Mouse (Mus musculus) CH12.LX (cell line): ENCODE measurements at regions not wholly inside any gene's neighbourhood (a gene's known extent, or its start where the extent isn't known, plus 50 kb on each side); places are given as distances from the start of the nearest gene placed in this dataset.

Source experiments
- DNase-seq: peaks from one replicate; pipeline ENCODE4 v3.0.0-alpha.2; 2013; ENCODE audit errors: extremely low read depth
- H3K27ac ChIP-seq: 2 replicates; pipeline ENCODE4 v1.5.1; 2012; ENCODE audit warnings: low read depth, mild to moderate bottlenecking, control low read depth, moderate library complexity; ENCODE audit not compliant: insufficient read depth
- H3K27me3 ChIP-seq: replicated peaks from 2 replicates; pipeline ENCODE3; 2012; ENCODE audit warnings: inconsistent platforms
- H3K36me3 ChIP-seq, 2 experiments: replicated peaks in 1 of 2; 2 replicates each; pipeline versions ENCODE3 to v1.6.1; 2012; ENCODE audit warnings: inconsistent platforms in 1 of 2, low read length in 1 of 2, mild to moderate bottlenecking in 1 of 2, mixed read lengths in 1 of 2, moderate library complexity in 1 of 2; ENCODE audit not compliant: control insufficient read depth in 1 of 2, insufficient read depth in 1 of 2
- H3K4me1 ChIP-seq, 2 experiments: 2 replicates each; pipeline ENCODE4 v1.6.1; 2012; ENCODE audit warnings: inconsistent platforms in 1 of 2, moderate library complexity in 1 of 2; ENCODE audit not compliant: insufficient read depth in 2 of 2, control insufficient read depth in 1 of 2
- H3K4me2 ChIP-seq: 2 replicates; pipeline ENCODE4 v1.6.1; 2012; ENCODE audit warnings: low read depth, mild to moderate bottlenecking, control low read depth; ENCODE audit not compliant: poor library complexity, insufficient read depth, severe bottlenecking
- H3K4me3 ChIP-seq, 3 experiments: fragments of 150-350 bp in 1 of 3; sonication (generic) in 1 of 3; replicated peaks in 1 of 3; 2 replicates each; pipeline versions ENCODE3 to v1.5.1; 2011 to 2012; ENCODE audit warnings: low read depth in 2 of 3, low read length in 2 of 3, mild to moderate bottlenecking in 2 of 3, moderate library complexity in 2 of 3, control low read depth in 1 of 3, improper control_type of control experiment in 1 of 3, inconsistent platforms in 1 of 3, mixed read lengths in 1 of 3; ENCODE audit not compliant: poor library complexity in 1 of 3
- H3K79me2 ChIP-seq: replicated peaks from 2 replicates; pipeline ENCODE4 v1.6.1; 2012; ENCODE audit warnings: mild to moderate bottlenecking, moderate library complexity; ENCODE audit not compliant: control insufficient read depth, poor library complexity, insufficient read depth, severe bottlenecking; ENCODE audit errors: extremely low read depth
- H3K9ac ChIP-seq: 2 replicates; pipeline ENCODE4 v1.6.1; 2012; ENCODE audit warnings: low read depth, mild to moderate bottlenecking, control low read depth, moderate library complexity; ENCODE audit not compliant: insufficient read depth
- H3K9me3 ChIP-seq: replicated peaks from 2 replicates; pipeline ENCODE3; 2012; ENCODE audit warnings: low read length, inconsistent platforms, mixed read lengths
- E2F4 ChIP-seq: IDR thresholded peaks from 2 replicates; pipeline ENCODE4 v1.6.1; 2011; ENCODE audit warnings: low read depth, low read length, improper control_type of control experiment; ENCODE audit not compliant: insufficient replicate concordance
- ETS1 ChIP-seq: conservative IDR thresholded peaks from 2 replicates; pipeline ENCODE4 v1.6.1; 2012; ENCODE audit warnings: low read depth, mild to moderate bottlenecking, inconsistent platforms, low read length, improper control_type of control experiment, moderate library complexity
- MAZ ChIP-seq: IDR thresholded peaks from 2 replicates; pipeline ENCODE4 v1.6.1; 2012; ENCODE audit warnings: low read depth, mild to moderate bottlenecking, inconsistent platforms, low read length, improper control_type of control experiment, moderate library complexity
- dilution Hi-C: fragments of 300-500 bp; cut with MboI; formaldehyde crosslinking; loops from 2 replicates; pipeline ENCODE4 v1.14.3; 2020; ENCODE audit warnings: low sequenced_read_pairs; ENCODE audit not compliant: extremely low pct_unique_long_range_greater_than_20kb, extremely low pct_ligation_motif_present
- in situ Hi-C: fragments of 300-500 bp; cut with MboI; formaldehyde crosslinking; loops from 3 replicates; pipeline ENCODE4 v1.14.3; 2019; ENCODE audit warnings: low sequenced_read_pairs, low pct_ligation_motif_present, low pct_unique_long_range_greater_than_20kb, mixed read lengths

- in situ Hi-C loops, result no loop called here
- no peak for DNase-seq
- no peaks in the 10 kb centered on the region for H3K9me3 ChIP-seq
- dilution Hi-C loops, result no loop called here
- no peak for TF ChIP-seq MAZ
- no peak for TF ChIP-seq ETS1
- no peak overlapping the region for H3K27ac ChIP-seq
- no peaks in the 10 kb centered on the region for H3K36me3 ChIP-seq
- H3K4me3 ChIP-seq, result no peak overlapping the region
- H3K9ac ChIP-seq, result no peak overlapping the region
- H3K79me2 ChIP-seq, result no peaks in the 10 kb centered on the region
- no peaks in the 10 kb centered on the region for H3K27me3 ChIP-seq
- no peak overlapping the region for H3K4me2 ChIP-seq
- H3K4me1 ChIP-seq, result no peaks in the 10 kb centered on the region
These were observed 463.8 kb downstream of the Tmem135 start for GRCm38 (mm10) chr7:88940196-88940595.

- Histone ChIP-seq H3K27me3 (no peaks in the 10 kb centered on the region), H3K9me3 (no peaks in the 10 kb centered on the region), H3K4me1 (no peaks in the 10 kb centered on the region), H3K27ac (no peak overlapping the region), H3K4me2 (no peak overlapping the region), H3K79me2 (no peaks in the 10 kb centered on the region), H3K4me3 (no peak overlapping the region), H3K36me3 (no peaks in the 10 kb centered on the region), H3K9ac (no peak overlapping the region)
- in situ Hi-C loops (no loop called here), dilution Hi-C loops (no loop called here)
- DNase-seq, result no peak
- no peak for TF ChIP-seq E2F4
These were observed 475.7 kb downstream of the Tmem135 start for GRCm38 (mm10) chr7:88928245-88928795.
